Mouse (Mus musculus): ENCODE data around the gene Npffr2. TPM values are rescaled to one million over a fixed set of nuclear protein-coding genes. Genes with fewer than 3 reads are reported as not detected.

Npffr2 gene
- not detected in 2 replicates for polyA plus RNA-seq (2012)

DNA sequence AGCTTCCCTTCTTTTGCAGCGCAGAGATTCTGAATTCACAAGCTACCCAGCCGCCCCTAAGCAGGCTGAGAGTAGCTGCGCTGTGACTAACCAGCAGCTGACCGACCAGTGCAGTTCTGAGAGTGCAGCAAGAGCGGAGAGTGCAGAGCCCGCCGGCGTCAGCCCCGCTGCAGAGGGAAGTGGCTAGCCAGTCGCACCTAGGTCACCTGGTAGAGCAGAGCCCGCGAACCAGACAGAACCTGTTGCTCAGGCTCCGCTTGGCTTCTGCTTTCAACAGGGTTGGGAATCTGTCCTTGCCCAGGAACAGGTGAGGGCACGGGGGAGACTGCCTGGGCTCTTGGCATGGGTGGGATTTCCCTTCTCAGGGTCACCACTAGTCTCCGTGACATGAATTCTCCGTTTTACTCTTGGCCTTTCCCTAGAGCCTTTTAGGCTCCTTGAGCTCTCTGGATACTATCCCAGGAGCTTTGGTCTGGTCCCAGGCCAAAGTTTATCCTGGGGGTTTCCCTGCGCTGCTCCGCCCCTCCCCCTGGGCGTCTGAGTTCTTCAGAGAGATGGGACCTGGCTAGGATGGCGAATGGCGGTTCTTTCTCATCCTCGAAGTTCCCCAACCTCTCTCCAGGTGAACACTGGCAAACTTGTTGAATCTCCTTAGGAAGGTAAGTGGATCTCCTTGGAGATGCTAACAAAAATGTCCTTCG lies at the start of gene Npffr2:
Npffr2 (plus strand) TSS at position 552 of the 701 bp plus-strand sequence.
- no peak for TF ChIP-seq GATA1 (IDR thresholded peaks at IDR 0.05; ENCODE audit: low read length)

GRCm38 (mm10) chr5:89492560-89492959 lies 34.7 kb upstream of the Npffr2 start:
- no peak for TF ChIP-seq GATA1 (IDR thresholded peaks at IDR 0.05; ENCODE audit: low read length)

DNA sequence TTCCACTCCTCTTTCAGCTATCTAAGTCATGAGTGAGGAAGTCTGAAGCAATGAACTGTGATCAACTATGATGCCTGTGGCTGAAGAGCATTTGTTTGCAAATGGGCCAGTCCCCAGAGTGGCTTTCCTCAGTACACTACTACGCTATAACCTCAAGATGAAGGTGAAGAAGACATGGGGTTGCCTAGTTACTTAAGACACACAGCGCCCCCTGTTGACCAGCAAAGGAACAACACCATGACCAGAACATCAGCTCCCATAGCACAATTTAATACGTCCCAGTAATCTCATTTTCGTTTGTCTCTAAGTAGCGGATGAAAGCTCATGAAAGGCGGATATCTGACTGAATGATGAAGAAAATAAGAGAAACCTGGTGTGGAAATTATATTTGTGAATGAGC lies 27.0 kb upstream of the Npffr2 start:
- TF ChIP-seq GATA1 (IDR thresholded peaks at IDR 0.05; ENCODE audit: low read length), result no peak

- TF ChIP-seq GATA1 (IDR thresholded peaks at IDR 0.05; ENCODE audit: low read length), result no peak
Measured at GRCm38 (mm10) chr5:89518641-89519040, 8.6 kb upstream of the Npffr2 start.

- TF ChIP-seq GATA1 (IDR thresholded peaks at IDR 0.05; ENCODE audit: low read length), result no peak
Measured at GRCm38 (mm10) chr5:89526181-89526778, 949 bp upstream of the Npffr2 start.

DNA sequence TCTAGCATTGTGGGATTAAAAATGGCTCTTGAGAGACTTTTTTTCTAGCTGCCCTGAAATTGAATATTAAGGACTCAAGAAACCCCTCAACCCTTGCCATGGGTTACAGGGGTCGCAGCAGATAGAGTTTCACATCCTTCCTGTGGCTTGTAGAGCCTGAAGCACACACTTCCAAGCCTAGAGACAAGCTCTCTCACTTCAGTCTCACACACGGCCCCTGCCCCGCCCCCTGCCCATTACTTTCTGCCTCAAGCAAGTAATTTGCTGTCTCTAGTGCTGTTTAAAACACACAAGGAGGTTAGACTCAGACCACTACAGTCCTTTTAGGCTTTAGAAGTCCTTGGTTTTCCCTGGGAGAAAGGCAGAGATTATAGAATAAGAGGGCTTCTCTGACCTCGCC lies 1.7 kb downstream of the Npffr2 start:
- no peak for TF ChIP-seq GATA1 (IDR thresholded peaks at IDR 0.05; ENCODE audit: low read length)

- no peak for TF ChIP-seq GATA1 (IDR thresholded peaks at IDR 0.05; ENCODE audit: low read length)
Measured at GRCm38 (mm10) chr5:89529391-89529790, 2.2 kb downstream of the Npffr2 start.

DNA sequence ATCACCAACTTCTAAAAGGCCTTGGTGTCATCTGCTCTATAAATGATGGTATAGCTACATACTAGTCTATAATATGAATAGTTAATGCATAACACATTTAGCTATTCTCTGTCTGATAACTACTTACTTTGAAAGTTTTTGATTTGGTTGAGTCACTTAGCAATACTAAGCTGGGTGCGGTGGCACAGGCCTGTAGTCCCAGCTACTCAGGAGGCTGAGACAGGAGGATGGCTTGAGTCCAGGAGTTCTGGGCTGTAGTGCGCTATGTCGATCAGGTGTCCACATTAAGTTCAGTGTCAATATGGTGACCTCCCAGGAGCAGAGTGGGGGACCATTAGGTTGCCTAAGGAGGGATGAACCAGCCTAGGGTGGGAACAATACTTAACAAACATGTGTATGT lies 8.8 kb downstream of the Npffr2 start:
- no peak for TF ChIP-seq GATA1 (IDR thresholded peaks at IDR 0.05; ENCODE audit: low read length)

DNA sequence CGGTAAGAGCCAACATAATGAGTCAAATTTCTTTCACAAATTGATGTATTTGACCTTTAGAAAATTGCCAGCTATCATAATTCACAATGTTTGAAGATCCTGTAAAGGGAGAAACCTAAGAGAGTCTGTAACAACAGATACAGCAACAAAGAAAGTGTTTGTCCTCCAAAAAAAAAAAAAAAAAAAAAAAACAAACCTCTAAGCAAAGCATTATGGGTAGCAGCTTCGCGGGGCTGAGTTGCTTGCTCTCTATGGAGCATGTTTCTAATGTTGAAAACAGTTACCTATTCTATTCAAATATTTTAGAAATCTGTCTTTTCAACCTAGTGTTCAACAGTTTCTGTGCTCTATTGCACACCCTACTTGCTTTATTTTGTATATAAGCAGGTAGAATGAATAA lies 15.2 kb downstream of the Npffr2 start:
- no peak for TF ChIP-seq GATA1 (IDR thresholded peaks at IDR 0.05; ENCODE audit: low read length)

- no peak for TF ChIP-seq GATA1 (IDR thresholded peaks at IDR 0.05; ENCODE audit: low read length)
Measured at GRCm38 (mm10) chr5:89543476-89543875, 16.2 kb downstream of the Npffr2 start.

- TF ChIP-seq GATA1 (IDR thresholded peaks at IDR 0.05; ENCODE audit: low read length), result no peak
Measured at GRCm38 (mm10) chr5:89561381-89561780, 34.2 kb downstream of the Npffr2 start.

GRCm38 (mm10) chr5:89578678-89579077 lies 51.4 kb downstream of the Npffr2 start:
- TF ChIP-seq GATA1 (IDR thresholded peaks at IDR 0.05; ENCODE audit: low read length), result no peak

DNA sequence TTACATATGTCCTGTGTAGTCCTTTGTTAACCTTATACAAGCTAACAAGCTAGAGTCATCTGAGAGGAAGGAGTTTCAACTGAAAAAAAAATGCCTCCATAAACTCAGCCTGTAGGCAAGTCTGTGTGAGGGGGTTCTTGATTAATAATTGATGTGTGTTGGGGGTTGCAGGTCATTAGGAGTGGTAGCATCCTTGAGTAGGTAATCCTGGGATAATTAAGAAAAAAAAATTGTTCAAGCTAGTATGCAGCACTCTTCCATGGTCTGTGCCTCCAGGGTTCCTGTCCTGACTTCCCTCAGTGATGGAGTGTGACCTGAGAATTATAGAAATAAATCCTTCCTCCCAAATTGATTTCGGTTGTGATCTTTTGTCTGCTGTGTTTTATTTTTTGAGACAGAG lies 52.0 kb downstream of the Npffr2 start:
- no peak for TF ChIP-seq GATA1 (IDR thresholded peaks at IDR 0.05; ENCODE audit: low read length)

DNA sequence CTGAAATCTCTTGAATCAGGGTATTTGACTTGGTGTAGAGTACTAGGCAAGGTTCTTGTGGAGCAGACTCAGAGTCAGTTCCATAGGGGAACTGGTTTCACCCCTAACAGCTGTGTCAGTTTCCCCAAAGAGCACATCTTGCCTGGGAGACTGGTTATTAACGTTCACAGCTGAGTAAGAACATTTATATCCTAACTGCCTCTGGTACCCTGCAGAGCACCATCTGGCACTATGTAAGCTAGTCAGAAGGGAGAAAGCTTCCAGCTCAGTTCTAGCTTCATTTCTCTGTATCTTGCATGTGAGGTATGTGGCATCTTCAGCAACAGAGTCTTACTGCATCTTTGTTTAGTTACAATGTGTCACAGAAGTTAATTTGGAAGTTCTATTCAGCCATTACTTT lies 53.9 kb downstream of the Npffr2 start:
- no peak for TF ChIP-seq GATA1 (IDR thresholded peaks at IDR 0.05; ENCODE audit: low read length)

DNA sequence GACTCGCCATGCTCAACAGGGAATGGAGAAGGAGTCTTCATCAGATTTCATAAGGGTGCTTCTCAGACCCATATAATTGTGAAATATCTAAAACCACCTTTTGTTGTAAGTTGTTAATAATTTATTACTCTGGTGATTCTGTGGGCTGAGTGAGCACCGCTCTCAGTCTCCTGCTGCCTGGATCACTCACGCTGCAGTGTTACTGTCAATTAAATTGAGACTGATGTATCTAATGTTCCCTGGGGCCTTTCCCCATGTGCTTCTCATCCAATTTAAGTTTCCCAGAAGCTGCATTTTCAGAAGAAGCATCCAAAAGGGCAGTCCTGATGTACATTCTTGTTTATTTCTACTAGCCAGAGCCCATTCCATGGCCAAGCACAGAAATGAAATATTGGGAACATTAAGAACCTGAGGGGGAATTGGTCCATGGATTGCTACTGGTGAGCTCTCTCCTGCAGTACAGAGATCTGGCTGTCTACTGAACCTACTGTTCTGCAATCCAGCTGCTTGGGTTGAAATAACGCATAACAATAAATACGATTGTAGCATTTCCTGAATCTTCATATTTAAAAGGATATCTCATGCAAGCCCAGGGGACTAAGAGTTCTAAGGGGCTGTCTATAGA lies 54.6 kb downstream of the Npffr2 start:
- TF ChIP-seq GATA1 (IDR thresholded peaks at IDR 0.05; ENCODE audit: low read length), result no peak

GRCm38 (mm10) chr5:89585021-89585420 lies 57.8 kb downstream of the Npffr2 start:
- TF ChIP-seq GATA1 (IDR thresholded peaks at IDR 0.05; ENCODE audit: low read length), result no peak

GRCm38 (mm10) chr5:89592301-89592700 lies 65.1 kb downstream of the Npffr2 start:
- TF ChIP-seq GATA1 (IDR thresholded peaks at IDR 0.05; ENCODE audit: low read length), result no peak
